Mouse (Mus musculus) intestine, postnatal 0 days (tissue): ENCODE measurements around the gene Pigc. TPM values are rescaled to one million over a fixed set of nuclear protein-coding genes. Genes with fewer than 3 reads are reported as not detected.
A peak's percentile ranks its signal among the peaks of the same experiment; 100 is the strongest.

Experiments used
- ATAC-seq: fragments of 200-750 bp; cut with Nextera tagmentation; 2 replicates; pipeline ENCODE4 v1.8.0; 2017; ENCODE audit warnings: mild to moderate bottlenecking, moderate TSS enrichment, moderate library complexity
- H3K27ac ChIP-seq: fragments of 300-500 bp; sonication (generic); 2 replicates; pipeline ENCODE4 v1.5.1; 2014; ENCODE audit warnings: mild to moderate bottlenecking, low read depth, low read length, moderate library complexity
- H3K27me3 ChIP-seq: fragments of 300-500 bp; sonication (generic); replicated peaks from 2 replicates; pipeline ENCODE4 v1.6.1; 2014; ENCODE audit warnings: low read length, mixed read lengths; ENCODE audit not compliant: control insufficient read depth, insufficient read depth
- H3K36me3 ChIP-seq: fragments of 300-500 bp; sonication (generic); 2 replicates; pipeline ENCODE4 v1.6.1; 2014; ENCODE audit warnings: mild to moderate bottlenecking, moderate library complexity; ENCODE audit not compliant: control insufficient read depth, insufficient read depth
- H3K4me1 ChIP-seq: fragments of 300-500 bp; sonication (generic); replicated peaks from 2 replicates; pipeline ENCODE4 v1.6.1; 2014; ENCODE audit warnings: antibody characterized with exemption, low read length, mixed read lengths; ENCODE audit not compliant: control insufficient read depth, insufficient read depth
- H3K4me2 ChIP-seq: fragments of 300-500 bp; sonication (generic); replicated peaks from 2 replicates; pipeline ENCODE4 v1.6.1; 2014; ENCODE audit warnings: low read depth, mild to moderate bottlenecking, moderate library complexity
- H3K4me3 ChIP-seq: fragments of 300-500 bp; sonication (generic); 2 replicates; pipeline ENCODE4 v1.5.1; 2014; ENCODE audit warnings: low read depth, low read length
- H3K9ac ChIP-seq: fragments of 300-500 bp; sonication (generic); 2 replicates; pipeline ENCODE4 v1.6.1; 2014; ENCODE audit warnings: mild to moderate bottlenecking, low read depth, low read length
- H3K9me3 ChIP-seq: fragments of 300-500 bp; sonication (generic); 2 replicates; pipeline ENCODE4 v1.6.1; 2016; ENCODE audit warnings: mixed run types; ENCODE audit not compliant: control insufficient read depth
- CTCF ChIP-seq: sonication (generic); IDR thresholded peaks from 2 replicates; pipeline ENCODE4 v1.5.1; 2016; ENCODE audit warnings: low read depth, mild to moderate bottlenecking, control low read depth, antibody characterized with exemption, moderate library complexity
- WGBS: fragments of 180-500 bp; shearing (Covaris S2); extraction: QIAGEN DNeasy Blood & Tissue Kit; methylation state at CpG from one replicate; pipeline ENCODE4 v1.1.7; 2014; 5-methylcytosine and 5-hydroxymethylcytosine counted together
- polyA plus RNA-seq: library from polyadenylated mRNA; unstranded; fragments of >200 nt; fragmentation: Nextera tagmentation; extraction: Ambion mirVana; gene quantifications from 2 replicates; pipeline ENCODE4 v1.2.1, GENCODE M21; 2015

The Pigc gene
- 35.0 and 36.6 TPM in 2 replicates for polyA plus RNA-seq

- peak within 1 kb of the TSS; percentile 76 for H3K27ac ChIP-seq
- WGBS = 3% methylated on average over 38 of the region's 38 CpGs
- peak within 1 kb of the TSS; percentile 56 for H3K4me2 ChIP-seq
- peaks cover 6% of the 10 kb centered on the region; the same call in 1 of the 2 replicates for H3K36me3 ChIP-seq
- peak; percentile 98 for ATAC-seq
- H3K27me3 ChIP-seq = no peaks in the 10 kb centered on the region
- H3K4me3 ChIP-seq = peak within 1 kb of the TSS; percentile 89
- no peaks in the 10 kb centered on the region for H3K9me3 ChIP-seq
- peak within 1 kb of the TSS; percentile 92 for H3K9ac ChIP-seq
- H3K4me1 ChIP-seq = no peaks in the 10 kb centered on the region
- TF ChIP-seq CTCF = peak; percentile 97
Observed at GRCm38 (mm10) chr1:161968589-161969407, at the start of gene Pigc. Pigc (plus strand) TSS chr1:161969186.

DNA sequence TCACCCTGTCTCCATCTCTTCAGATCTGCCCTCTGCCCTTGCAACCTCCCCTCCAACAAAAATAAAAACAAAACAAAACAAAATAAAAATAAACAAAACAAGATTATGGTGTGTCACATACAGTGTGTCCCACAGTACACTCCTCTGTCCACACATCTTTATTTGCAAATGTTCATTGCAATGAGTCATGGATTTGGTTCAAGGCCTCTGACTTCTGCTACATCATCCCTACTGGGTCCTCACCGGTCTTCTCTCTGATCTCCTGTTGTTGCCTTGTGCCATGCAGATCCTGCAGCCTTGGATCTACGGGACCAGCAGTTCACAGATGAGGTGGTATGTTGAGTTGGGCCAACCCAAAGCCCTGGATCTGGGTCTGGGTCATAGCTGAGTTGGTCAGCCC is 49.4 kb upstream of the Pigc start:
- Histone ChIP-seq H3K27me3 (no peaks in the 10 kb centered on the region), H3K36me3 (no peaks in the 10 kb centered on the region), H3K9me3 (no peaks in the 10 kb centered on the region), H3K9ac (no peak overlapping the region), H3K4me1 (no peaks in the 10 kb centered on the region), H3K4me2 (no peak overlapping the region), H3K4me3 (no peak overlapping the region), H3K27ac (no peak overlapping the region)
- no peak for TF ChIP-seq CTCF
- no peak for ATAC-seq
- WGBS = 93% methylated on average over 2 of the region's 2 CpGs

GRCm38 (mm10) chr1:161920475-161921454 is 48.2 kb upstream of the Pigc start:
- no peak overlapping the region for H3K4me2 ChIP-seq
- ATAC-seq = no peak
- no peaks in the 10 kb centered on the region for H3K36me3 ChIP-seq
- H3K9me3 ChIP-seq = no peaks in the 10 kb centered on the region
- H3K4me3 ChIP-seq = no peak overlapping the region
- 90% methylated on average over 9 of the region's 9 CpGs for WGBS
- H3K27ac ChIP-seq = no peak overlapping the region
- TF ChIP-seq CTCF = no peak
- H3K9ac ChIP-seq = no peak overlapping the region
- H3K4me1 ChIP-seq = no peaks in the 10 kb centered on the region
- H3K27me3 ChIP-seq = no peaks in the 10 kb centered on the region

DNA sequence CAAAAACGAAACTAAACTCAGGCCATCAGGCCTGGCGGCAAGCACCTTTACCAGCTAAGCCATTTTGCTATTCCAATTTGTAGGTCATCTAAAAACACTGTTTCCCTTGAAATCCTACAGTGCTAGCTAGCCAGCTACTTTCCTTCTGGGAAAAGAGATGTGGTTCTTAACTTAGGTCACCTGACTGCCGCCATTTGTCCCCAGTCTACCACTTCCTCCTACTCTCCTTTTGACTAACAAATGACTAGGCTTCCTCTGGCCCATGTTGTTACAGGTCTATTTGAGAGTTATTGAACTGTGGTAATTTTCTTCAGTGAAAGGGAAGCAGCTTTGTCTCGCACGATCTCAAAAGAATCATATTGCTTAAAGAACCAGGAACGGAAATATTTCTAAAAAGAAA is 47.1 kb upstream of the Pigc start:
- WGBS = 84% methylated on average over 6 of the region's 6 CpGs
- Histone ChIP-seq H3K4me3 (no peak overlapping the region), H3K4me1 (no peaks in the 10 kb centered on the region), H3K27me3 (no peaks in the 10 kb centered on the region), H3K9ac (no peak overlapping the region), H3K4me2 (no peak overlapping the region), H3K9me3 (no peaks in the 10 kb centered on the region), H3K36me3 (no peaks in the 10 kb centered on the region), H3K27ac (no peak overlapping the region)
- ATAC-seq = no peak
- TF ChIP-seq CTCF = no peak

GRCm38 (mm10) chr1:161924321-161924720 is 44.7 kb upstream of the Pigc start:
- Histone ChIP-seq H3K36me3 (no peaks in the 10 kb centered on the region), H3K4me1 (no peaks in the 10 kb centered on the region), H3K9ac (no peak overlapping the region), H3K4me2 (no peak overlapping the region), H3K27ac (no peak overlapping the region), H3K9me3 (no peaks in the 10 kb centered on the region), H3K4me3 (no peak overlapping the region), H3K27me3 (no peaks in the 10 kb centered on the region)
- 75% methylated on average over 3 of the region's 3 CpGs for whole genome bisulfite sequencing
- TF ChIP-seq CTCF = no peak
- no peak for ATAC-seq

GRCm38 (mm10) chr1:161925281-161925805 is 43.6 kb upstream of the Pigc start:
- no peak for ATAC-seq
- Histone ChIP-seq H3K4me3 (no peak overlapping the region), H3K36me3 (no peaks in the 10 kb centered on the region), H3K9me3 (no peaks in the 10 kb centered on the region), H3K4me1 (no peaks in the 10 kb centered on the region), H3K4me2 (no peak overlapping the region), H3K9ac (no peak overlapping the region), H3K27ac (no peak overlapping the region), H3K27me3 (no peaks in the 10 kb centered on the region)
- 80% methylated on average over 13 of the region's 13 CpGs for WGBS
- TF ChIP-seq CTCF = no peak
